Comparison of ENCODE assay signal across 11 mouse cellular contexts in the genomic region with DNA sequence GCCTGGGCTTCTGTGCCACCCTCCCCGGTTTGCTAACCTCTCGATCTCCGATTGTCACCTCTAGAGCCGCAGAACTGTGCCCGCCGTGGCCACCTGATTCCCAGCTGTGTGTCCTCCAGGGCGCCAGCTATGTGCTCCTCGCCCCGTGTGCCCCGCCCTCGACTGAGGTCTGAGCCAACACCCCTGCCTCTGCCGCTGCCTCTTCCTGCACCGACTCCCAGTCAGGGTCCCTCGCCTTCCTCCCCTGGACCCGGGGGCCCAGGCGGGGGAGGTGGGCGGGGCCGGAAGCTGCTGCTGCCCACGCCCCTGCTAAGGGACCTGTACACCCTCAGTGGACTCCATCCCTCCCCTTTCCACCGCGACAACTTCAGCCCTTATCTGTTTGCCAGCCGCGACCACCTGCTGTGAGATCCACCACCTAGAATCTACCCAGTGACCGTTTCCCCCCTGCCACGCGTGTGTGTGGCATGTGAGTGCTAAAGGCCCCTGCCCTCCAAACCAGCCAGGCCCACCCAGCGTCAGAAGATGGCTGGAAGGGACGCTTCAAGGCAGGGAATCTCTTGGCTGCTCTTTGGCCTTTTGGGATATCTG. TPM values are rescaled to one million over a fixed set of nuclear protein-coding genes. Genes with fewer than 3 reads are reported as not detected.
A peak's percentile ranks its signal among the peaks of the same experiment; 100 is the strongest.
DNase-seq lines count a peak whose midpoint lies in the region; ATAC-seq lines count a peak whose summit lies in the region.
"Had no signal": no experiment of that assay in that cellular context is flagged by ENCODE, and none has a peak within 500 bp of the region (broad histone marks: within the 10 kb centered on the region; RNA-seq: fewer than 3 reads in every experiment).

No protein-coding gene starts in this region.

- H3K4me3 ChIP-seq in heart, embryonic 13.5 days: 0 out of 2 replicates have a peak overlapping the region, but pooled peaks have one; percentile 2
- H3K4me3 ChIP-seq in midbrain, embryonic 13.5 days (replicated peaks): no peak overlapping the region
- H3K4me3 ChIP-seq in midbrain, embryonic 14.5 days (replicated peaks; ENCODE audit: low read depth, low read length): no peak overlapping the region
- 0 out of 2 replicates have a peak overlapping the region, but pooled peaks have one; percentile 2 for H3K4me3 ChIP-seq in intestine, embryonic 15.5 days (replicated peaks)
- H3K4me3 ChIP-seq in stomach, embryonic 15.5 days (replicated peaks): no peak overlapping the region; the same call in 1 of the 2 replicates

- H3K4me1 ChIP-seq in heart, embryonic 13.5 days: peaks cover 13% of the 10 kb centered on the region
- peaks cover 11% of the 10 kb centered on the region; the same call in 1 of the 2 replicates for H3K4me1 ChIP-seq in midbrain, embryonic 13.5 days (replicated peaks)
- no peaks in the 10 kb centered on the region for H3K4me1 ChIP-seq in midbrain, embryonic 14.5 days (ENCODE audit: control insufficient read depth, insufficient read depth, low read length)
- H3K4me1 ChIP-seq in intestine, embryonic 15.5 days (replicated peaks): 0 out of 2 replicates have a peak, but pooled peaks cover 4% of the 10 kb centered on the region
- H3K4me1 ChIP-seq in stomach, embryonic 15.5 days: peaks cover 9% of the 10 kb centered on the region; the same call in 1 of the 2 replicates

- no peaks in the 10 kb centered on the region for H3K9me3 ChIP-seq in heart, embryonic 13.5 days
- H3K9me3 ChIP-seq in midbrain, embryonic 13.5 days: no peaks in the 10 kb centered on the region
- H3K9me3 ChIP-seq in midbrain, embryonic 14.5 days (ENCODE audit: control insufficient read depth, low read length): no peaks in the 10 kb centered on the region
- no peaks in the 10 kb centered on the region for H3K9me3 ChIP-seq in intestine, embryonic 15.5 days
- no peaks in the 10 kb centered on the region for H3K9me3 ChIP-seq in stomach, embryonic 15.5 days

- H3K36me3 ChIP-seq in heart, embryonic 13.5 days: no peaks in the 10 kb centered on the region
- H3K36me3 ChIP-seq in midbrain, embryonic 13.5 days: peaks cover 28% of the 10 kb centered on the region
- H3K36me3 ChIP-seq in midbrain, embryonic 14.5 days (ENCODE audit: control insufficient read depth, insufficient read depth, low read length): peaks cover 20% of the 10 kb centered on the region; the same call in 1 of the 2 replicates
- no peaks in the 10 kb centered on the region for H3K36me3 ChIP-seq in intestine, embryonic 15.5 days
- H3K36me3 ChIP-seq in stomach, embryonic 15.5 days: no peaks in the 10 kb centered on the region

- no peak for DNase-seq in heart, adult 9 months (ENCODE audit: low spot score in 2 of 2)
- DNase-seq in midbrain, embryonic 14.5 days: no peak
- DNase-seq in retina, postnatal 1 day: no peak
- DNase-seq in thymus, postnatal 25 days: no peak
- DNase-seq: cerebellum, postnatal 25 days; layer of hippocampus, postnatal 36 days; thymus, adult 18-20 months had no signal

- H3K27ac ChIP-seq in heart, embryonic 13.5 days (replicated peaks): no peak overlapping the region
- no peak overlapping the region for H3K27ac ChIP-seq in midbrain, embryonic 13.5 days
- H3K27ac ChIP-seq in midbrain, embryonic 14.5 days (replicated peaks; ENCODE audit: low read depth, low read length): no peak overlapping the region
- no peak overlapping the region for H3K27ac ChIP-seq in intestine, embryonic 15.5 days
- no peak overlapping the region for H3K27ac ChIP-seq in stomach, embryonic 15.5 days

- no peak overlapping the region for H3K9ac ChIP-seq in heart, embryonic 13.5 days
- no peak overlapping the region for H3K9ac ChIP-seq in midbrain, embryonic 13.5 days (replicated peaks)
- no peak overlapping the region for H3K9ac ChIP-seq in midbrain, embryonic 14.5 days (replicated peaks; ENCODE audit: low read length)
- no peak overlapping the region for H3K9ac ChIP-seq in intestine, embryonic 15.5 days
- no peak overlapping the region for H3K9ac ChIP-seq in stomach, embryonic 15.5 days

- ATAC-seq in heart, embryonic 13.5 days (ENCODE audit: extremely low read depth, insufficient number of reproducible peaks, low FRiP score, low TSS enrichment): no peak
- no peak; the same call in 1 of the 2 replicates for ATAC-seq in midbrain, embryonic 13.5 days
- ATAC-seq in midbrain, embryonic 14.5 days (ENCODE audit: low FRiP score, low TSS enrichment): no peak
- ATAC-seq in intestine, embryonic 15.5 days: peak; percentile 51
- ATAC-seq in stomach, embryonic 15.5 days (ENCODE audit: insufficient read depth, low FRiP score, low read depth): peak; percentile 32; the same call in 1 of the 2 replicates

- peaks cover 69% of the 10 kb centered on the region for H3K27me3 ChIP-seq in heart, embryonic 13.5 days (replicated peaks)
- H3K27me3 ChIP-seq in midbrain, embryonic 13.5 days: peaks cover 14% of the 10 kb centered on the region; the same call in 1 of the 2 replicates
- no peaks in the 10 kb centered on the region for H3K27me3 ChIP-seq in midbrain, embryonic 14.5 days (ENCODE audit: control insufficient read depth, insufficient read depth, low read length)
- H3K27me3 ChIP-seq in intestine, embryonic 15.5 days (replicated peaks): peaks cover 20% of the 10 kb centered on the region
- peaks cover 8% of the 10 kb centered on the region; the same call in 1 of the 2 replicates for H3K27me3 ChIP-seq in stomach, embryonic 15.5 days (replicated peaks)

- peak overlapping the region; percentile 37 for H3K4me2 ChIP-seq in heart, embryonic 13.5 days
- 0 out of 2 replicates have a peak overlapping the region, but pooled peaks have one; percentile 11 for H3K4me2 ChIP-seq in midbrain, embryonic 13.5 days (replicated peaks)
- no peak overlapping the region for H3K4me2 ChIP-seq in midbrain, embryonic 14.5 days (ENCODE audit: low read length)
- H3K4me2 ChIP-seq in intestine, embryonic 15.5 days (replicated peaks): peak overlapping the region; percentile 31
- no peak overlapping the region for H3K4me2 ChIP-seq in stomach, embryonic 15.5 days

- WGBS in heart, embryonic 13.5 days: 5% methylated on average over 28 of the region's 28 CpGs
- 6% methylated on average over 28 of the region's 28 CpGs for WGBS in midbrain, embryonic 13.5 days
- 6% methylated on average over 28 of the region's 28 CpGs for WGBS in midbrain, embryonic 14.5 days
- 7% methylated on average over 28 of the region's 28 CpGs for WGBS in intestine, embryonic 15.5 days
- WGBS in stomach, embryonic 15.5 days: 6% methylated on average over 27 of the region's 28 CpGs

RNA-seq across cellular contexts. Expression of gene Swsap1, which starts 7.9 kb away (rescaled TPM):
- polyA plus RNA-seq in heart, embryonic 13.5 days (2015; fragmentation: Nextera tagmentation; extraction: Ambion mirVana): 5.1 and 5.7 TPM in 2 replicates
- polyA plus RNA-seq in midbrain, embryonic 13.5 days (2015; fragmentation: Nextera tagmentation; extraction: Ambion mirVana): 9.8 and 12.6 TPM in 2 replicates
- 21.5 and 22.8 TPM in 2 replicates for polyA plus RNA-seq in midbrain, embryonic 14.5 days (2014; fragmentation: Nextera tagmentation; extraction: Ambion mirVana)
- 5.2 and 5.7 TPM in 2 replicates for polyA plus RNA-seq in intestine, embryonic 15.5 days (2015; fragmentation: Nextera tagmentation; extraction: Ambion mirVana)
- polyA plus RNA-seq in stomach, embryonic 15.5 days (2015; fragmentation: Nextera tagmentation; extraction: Ambion mirVana): 6.2 and 6.6 TPM in 2 replicates

RNA-seq across cellular contexts. Expression of gene Plppr2, which starts 10.8 kb away (rescaled TPM):
- 5.1 and 5.2 TPM in 2 replicates for polyA plus RNA-seq in heart, embryonic 13.5 days (2015; fragmentation: Nextera tagmentation; extraction: Ambion mirVana)
- polyA plus RNA-seq in midbrain, embryonic 13.5 days (2015; fragmentation: Nextera tagmentation; extraction: Ambion mirVana): 65.8 and 72.0 TPM in 2 replicates
- 91.3 and 92.2 TPM in 2 replicates for polyA plus RNA-seq in midbrain, embryonic 14.5 days (2014; fragmentation: Nextera tagmentation; extraction: Ambion mirVana)
- polyA plus RNA-seq in intestine, embryonic 15.5 days (2015; fragmentation: Nextera tagmentation; extraction: Ambion mirVana): 6.9 and 7.0 TPM in 2 replicates
- 7.9 and 8.1 TPM in 2 replicates for polyA plus RNA-seq in stomach, embryonic 15.5 days (2015; fragmentation: Nextera tagmentation; extraction: Ambion mirVana)

RNA-seq across cellular contexts. Expression of gene Epor, which starts 15.7 kb away (rescaled TPM):
- 7.3 and 8.5 TPM in 2 replicates for polyA plus RNA-seq in heart, embryonic 13.5 days (2015; fragmentation: Nextera tagmentation; extraction: Ambion mirVana)
- polyA plus RNA-seq in midbrain, embryonic 13.5 days (2015; fragmentation: Nextera tagmentation; extraction: Ambion mirVana): 1.4 and 2.5 TPM in 2 replicates
- polyA plus RNA-seq in midbrain, embryonic 14.5 days (2014; fragmentation: Nextera tagmentation; extraction: Ambion mirVana): 0.65 and 2.0 TPM in 2 replicates
- 4.0 and 4.3 TPM in 2 replicates for polyA plus RNA-seq in intestine, embryonic 15.5 days (2015; fragmentation: Nextera tagmentation; extraction: Ambion mirVana)
- 8.5 and 14.7 TPM in 2 replicates for polyA plus RNA-seq in stomach, embryonic 15.5 days (2015; fragmentation: Nextera tagmentation; extraction: Ambion mirVana)

RNA-seq across cellular contexts. Expression of gene Tmem205, which starts 20.3 kb away (rescaled TPM):
- 41.5 and 47.8 TPM in 2 replicates for polyA plus RNA-seq in heart, embryonic 13.5 days (2015; fragmentation: Nextera tagmentation; extraction: Ambion mirVana)
- 41.1 and 42.0 TPM in 2 replicates for polyA plus RNA-seq in midbrain, embryonic 13.5 days (2015; fragmentation: Nextera tagmentation; extraction: Ambion mirVana)
- polyA plus RNA-seq in midbrain, embryonic 14.5 days (2014; fragmentation: Nextera tagmentation; extraction: Ambion mirVana): 42.2 and 51.8 TPM in 2 replicates
- polyA plus RNA-seq in intestine, embryonic 15.5 days (2015; fragmentation: Nextera tagmentation; extraction: Ambion mirVana): 71.7 and 81.7 TPM in 2 replicates
- 70.7 and 74.5 TPM in 2 replicates for polyA plus RNA-seq in stomach, embryonic 15.5 days (2015; fragmentation: Nextera tagmentation; extraction: Ambion mirVana)

RNA-seq across cellular contexts. Expression of gene Ccdc159, which starts 20.4 kb away (rescaled TPM):
- polyA plus RNA-seq in heart, embryonic 13.5 days (2015; fragmentation: Nextera tagmentation; extraction: Ambion mirVana): 2.6 and 3.2 TPM in 2 replicates
- 7.1 and 10.3 TPM in 2 replicates for polyA plus RNA-seq in midbrain, embryonic 13.5 days (2015; fragmentation: Nextera tagmentation; extraction: Ambion mirVana)
- polyA plus RNA-seq in midbrain, embryonic 14.5 days (2014; fragmentation: Nextera tagmentation; extraction: Ambion mirVana): 5.7 and 7.7 TPM in 2 replicates
- polyA plus RNA-seq in intestine, embryonic 15.5 days (2015; fragmentation: Nextera tagmentation; extraction: Ambion mirVana): 3.1 and 4.2 TPM in 2 replicates
- 4.4 and 5.2 TPM in 2 replicates for polyA plus RNA-seq in stomach, embryonic 15.5 days (2015; fragmentation: Nextera tagmentation; extraction: Ambion mirVana)

Comparison
In these comparisons a context has a peak if more than half of its experiments do, and no peak if none do; other contexts are left out.
1. H3K4me2 ChIP-seq: peak in heart, embryonic 13.5 days (single experiment), midbrain, embryonic 13.5 days (single experiment) and intestine, embryonic 15.5 days (single experiment); none in midbrain, embryonic 14.5 days (single experiment) and stomach, embryonic 15.5 days (single experiment).
2. ATAC-seq: peak in intestine, embryonic 15.5 days (single experiment) and stomach, embryonic 15.5 days (single experiment); none in heart, embryonic 13.5 days (single experiment), midbrain, embryonic 13.5 days (single experiment) and midbrain, embryonic 14.5 days (single experiment).
3. H3K4me3 ChIP-seq: peak in heart, embryonic 13.5 days (single experiment) and intestine, embryonic 15.5 days (single experiment); none in midbrain, embryonic 13.5 days (single experiment), midbrain, embryonic 14.5 days (single experiment) and stomach, embryonic 15.5 days (single experiment).